Mouse (Mus musculus) heart, postnatal 0 days (tissue): Measurements from ENCODE around the gene C1ra.

Experiments used
- CTCF ChIP-seq: IDR thresholded peaks from 2 replicates; pipeline ENCODE4 v1.5.1; 2016; ENCODE audit warnings: antibody characterized with exemption, control low read depth, low read depth
- EP300 ChIP-seq: IDR thresholded peaks from 2 replicates; pipeline ENCODE4 v1.6.1; 2016; ENCODE audit warnings: antibody characterized with exemption, low read depth

- TF ChIP-seq EP300 (no peak), CTCF (no peak; the same call in 1 of the 2 replicates)
Observed at GRCm38 (mm10) chr6:124472801-124473200, 39.4 kb upstream of the C1ra start.
